Mouse (Mus musculus) spleen, adult 2 months (tissue): ENCODE results near the gene Tbc1d1. TPM values are rescaled to one million over a fixed set of nuclear protein-coding genes. Genes with fewer than 3 reads are reported as not detected.

ENCODE experiments used
- DNase-seq, 2 experiments: peaks; one replicate each; pipeline versions ENCODE4 v3.0.0 to v3.0.0-alpha.2; 2012 to 2021; ENCODE audit warnings: low spot score in 2 of 2, low read depth in 1 of 2
- H3K27ac ChIP-seq: fragments of 200-500 bp; 2 replicates; pipeline ENCODE4 v1.5.1; 2012; ENCODE audit warnings: low read length, inconsistent platforms; ENCODE audit not compliant: insufficient read depth
- H3K27me3 ChIP-seq: fragments of 200-500 bp; 2 replicates; pipeline ENCODE4 v1.6.1; 2012; ENCODE audit warnings: mild to moderate bottlenecking, moderate library complexity, low read length, inconsistent platforms; ENCODE audit not compliant: control insufficient read depth, insufficient read depth
- H3K36me3 ChIP-seq: fragments of 200-500 bp; 2 replicates; pipeline ENCODE4 v1.6.1; 2012; ENCODE audit warnings: mild to moderate bottlenecking, low read length, inconsistent platforms; ENCODE audit not compliant: control insufficient read depth, insufficient read depth
- H3K4me1 ChIP-seq: fragments of 200-500 bp; 2 replicates; pipeline ENCODE4 v1.6.1; 2011; ENCODE audit warnings: inconsistent platforms; ENCODE audit not compliant: control insufficient read depth, insufficient read depth, insufficient read length
- H3K4me3 ChIP-seq: fragments of 200-500 bp; 2 replicates; pipeline ENCODE4 v1.5.1; 2011; ENCODE audit warnings: mild to moderate bottlenecking, inconsistent platforms; ENCODE audit not compliant: insufficient read depth, insufficient read length; ENCODE audit errors: extremely low read depth
- CTCF ChIP-seq: fragments of 200-500 bp; IDR thresholded peaks from 2 replicates; pipeline ENCODE4 v1.5.1; 2011; ENCODE audit warnings: mild to moderate bottlenecking, inconsistent platforms; ENCODE audit not compliant: insufficient read depth, insufficient read length, insufficient replicate concordance; ENCODE audit errors: extremely low read depth
- POLR2A ChIP-seq: fragments of 200-500 bp; IDR thresholded peaks from 2 replicates; pipeline ENCODE4 v1.6.1; 2011; ENCODE audit warnings: low read depth, low read length, inconsistent platforms
- WGBS: fragments of 180-500 bp; shearing (Covaris S2); methylation state at CpG from one replicate; pipeline ENCODE4 v1.1.7; 2018; 5-methylcytosine and 5-hydroxymethylcytosine counted together
- polyA plus RNA-seq: library from polyadenylated mRNA; depleted of rRNA; stranded (reverse); fragments of >200 nt; gene quantifications from 2 replicates; pipeline ENCODE4 v1.2.3, GENCODE M21; 2012

Gene Tbc1d1
- polyA plus RNA-seq, 1 experiment: 16.8 TPM

DNA sequence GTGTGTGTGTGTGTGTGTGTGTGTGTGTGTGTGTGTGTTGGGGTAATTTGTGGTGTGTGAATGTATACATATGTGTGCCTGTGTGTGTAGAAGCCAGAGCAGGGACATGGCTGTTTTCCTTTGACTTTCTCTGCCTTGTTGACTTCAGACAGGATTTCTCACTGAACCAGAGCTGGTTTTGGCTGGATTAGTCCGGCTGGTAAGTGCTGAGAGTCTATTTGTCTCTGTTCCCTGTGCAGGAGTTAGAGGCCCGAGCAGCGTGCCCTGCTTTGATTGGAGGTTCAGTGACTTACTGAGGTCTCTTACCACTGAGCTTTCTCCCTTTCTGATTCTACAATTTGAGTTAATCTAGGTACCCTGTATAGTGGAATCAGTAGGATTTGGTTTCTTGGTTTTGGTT is 109.8 kb downstream of the Tbc1d1 start:
- Histone ChIP-seq H3K27ac (no peak overlapping the region), H3K4me3 (no peak overlapping the region), H3K4me1 (no peaks in the 10 kb centered on the region), H3K36me3 (peaks cover 30% of the 10 kb centered on the region), H3K27me3 (no peaks in the 10 kb centered on the region)
- no peak for DNase-seq
- TF ChIP-seq POLR2A (no peak), CTCF (no peak)
- WGBS: 90% methylated on average over 3 of the region's 3 CpGs

DNA sequence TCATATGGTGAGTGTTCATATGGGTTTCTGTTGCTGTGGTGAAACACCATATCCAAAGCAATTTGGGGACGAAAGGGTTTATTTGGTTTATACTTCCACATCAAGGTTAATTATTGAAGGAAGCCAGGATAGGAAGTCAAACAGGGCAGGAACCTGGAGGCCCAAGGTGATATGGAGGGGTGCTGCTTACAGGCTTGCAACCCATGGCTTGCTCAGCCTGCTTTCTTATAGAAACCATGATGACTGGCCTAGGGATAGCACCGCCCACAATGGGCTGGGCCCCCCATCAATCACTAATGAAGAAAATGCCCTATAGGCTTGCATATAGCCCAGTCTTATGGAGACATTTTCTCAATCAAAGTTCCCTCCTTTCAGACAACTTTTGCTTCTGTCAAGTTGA is 110.4 kb downstream of the Tbc1d1 start:
- Histone ChIP-seq H3K4me3 (no peak overlapping the region), H3K4me1 (no peaks in the 10 kb centered on the region), H3K36me3 (peaks cover 35% of the 10 kb centered on the region), H3K27me3 (no peaks in the 10 kb centered on the region), H3K27ac (no peak overlapping the region)
- no peak for TF ChIP-seq POLR2A
- 92% methylated on average over 2 of the region's 2 CpGs for WGBS
- no peak for DNase-seq

DNA sequence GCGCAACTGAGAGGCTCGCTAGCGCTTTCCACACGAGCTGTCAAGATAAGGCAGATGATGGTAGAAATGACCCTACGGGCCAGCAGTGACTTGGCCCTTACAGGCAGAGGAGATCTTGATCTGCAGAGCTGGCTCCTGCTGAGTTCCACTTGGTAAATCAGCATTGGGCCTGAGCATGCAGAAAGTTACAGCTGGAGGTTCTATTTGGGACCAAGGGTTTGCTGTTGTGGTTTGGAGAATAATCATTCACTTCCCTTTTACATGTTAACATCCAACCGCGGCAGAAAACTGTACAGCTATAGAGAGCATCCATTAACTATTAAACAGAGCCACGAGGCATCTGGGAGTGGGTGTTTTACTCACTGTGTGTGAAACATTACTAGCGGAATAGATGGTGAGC is 111.2 kb downstream of the Tbc1d1 start:
- Histone ChIP-seq H3K4me1 (no peaks in the 10 kb centered on the region), H3K27me3 (no peaks in the 10 kb centered on the region), H3K27ac (no peak overlapping the region), H3K4me3 (no peak overlapping the region), H3K36me3 (peaks cover 36% of the 10 kb centered on the region)
- no peak for TF ChIP-seq CTCF
- TF ChIP-seq POLR2A: no peak
- DNase-seq: no peak
- WGBS: 62% methylated on average over 9 of the region's 9 CpGs

DNA sequence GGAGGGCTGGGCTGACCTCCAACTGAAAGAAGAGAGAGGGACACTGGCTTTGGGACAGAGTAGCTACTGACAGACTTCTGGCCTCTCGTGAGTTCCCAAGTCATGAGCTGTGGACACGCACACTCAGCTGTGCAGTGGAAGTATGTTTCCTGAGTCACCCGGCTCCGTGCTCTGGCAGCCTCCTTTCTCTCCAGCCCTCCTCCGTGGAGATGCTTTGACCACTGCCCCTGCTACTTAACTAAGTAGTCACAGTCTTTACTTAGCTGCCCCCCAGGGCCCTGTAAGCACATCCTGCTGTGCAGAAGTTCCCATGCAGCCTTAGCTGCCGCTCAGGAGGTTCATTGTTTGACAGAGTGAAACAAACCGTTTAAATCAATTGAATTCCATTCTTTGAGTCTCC is 113.6 kb downstream of the Tbc1d1 start:
- DNase-seq: no peak
- Histone ChIP-seq H3K4me3 (no peak overlapping the region), H3K27me3 (no peaks in the 10 kb centered on the region), H3K36me3 (peaks cover 31% of the 10 kb centered on the region), H3K27ac (no peak overlapping the region), H3K4me1 (no peaks in the 10 kb centered on the region)
- WGBS: 83% methylated on average over 7 of the region's 7 CpGs
- TF ChIP-seq CTCF: no peak
- TF ChIP-seq POLR2A: no peak

DNA sequence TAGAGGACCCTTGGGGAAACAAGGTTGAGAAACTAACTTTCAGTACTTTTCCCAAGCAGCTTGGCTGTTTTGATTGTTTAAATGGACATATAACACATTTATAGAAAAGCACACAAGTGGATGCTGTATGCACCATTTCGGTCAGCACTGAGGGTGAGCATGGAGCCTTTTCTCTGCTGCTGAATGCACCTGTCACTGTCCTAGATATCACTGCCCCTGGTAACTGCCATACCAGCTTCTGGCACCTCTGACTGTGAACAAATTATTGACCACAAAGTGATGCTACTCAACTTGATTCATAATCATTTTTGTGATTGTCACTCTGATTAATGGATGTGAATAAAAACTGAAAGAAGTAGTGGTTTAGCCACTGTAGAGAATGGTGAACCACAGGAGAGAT is 117.4 kb downstream of the Tbc1d1 start:
- Histone ChIP-seq H3K4me3 (no peak overlapping the region), H3K4me1 (no peaks in the 10 kb centered on the region), H3K27ac (no peak overlapping the region), H3K27me3 (no peaks in the 10 kb centered on the region), H3K36me3 (peaks cover 34% of the 10 kb centered on the region)
- TF ChIP-seq POLR2A: no peak
- WGBS: 91% methylated on average over 1 of the region's 1 CpGs
- DNase-seq: no peak

DNA sequence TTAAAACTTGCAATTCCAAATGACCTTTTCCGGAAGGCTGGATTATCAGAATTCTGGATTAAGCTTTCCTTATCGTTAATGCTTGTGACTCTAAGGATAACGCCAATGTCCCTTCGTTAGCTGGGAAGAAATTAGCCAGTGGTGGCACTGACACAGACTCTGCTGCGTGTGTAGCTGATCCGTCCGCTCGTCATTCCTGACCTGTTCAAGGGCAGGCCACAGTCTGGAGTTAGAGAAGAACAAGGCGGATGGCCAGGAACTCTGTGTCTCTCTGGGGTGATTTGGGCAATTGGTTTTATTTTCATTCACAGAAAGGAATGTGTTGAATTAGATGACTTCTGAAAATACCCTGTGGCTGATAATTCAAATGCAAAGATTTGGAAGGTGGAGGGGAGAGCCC is 118.2 kb downstream of the Tbc1d1 start:
- Histone ChIP-seq H3K4me1 (no peaks in the 10 kb centered on the region), H3K27me3 (no peaks in the 10 kb centered on the region), H3K36me3 (peaks cover 38% of the 10 kb centered on the region), H3K27ac (no peak overlapping the region), H3K4me3 (no peak overlapping the region)
- 95% methylated on average over 9 of the region's 9 CpGs for WGBS
- TF ChIP-seq POLR2A (no peak), CTCF (no peak)
- DNase-seq: no peak

DNA sequence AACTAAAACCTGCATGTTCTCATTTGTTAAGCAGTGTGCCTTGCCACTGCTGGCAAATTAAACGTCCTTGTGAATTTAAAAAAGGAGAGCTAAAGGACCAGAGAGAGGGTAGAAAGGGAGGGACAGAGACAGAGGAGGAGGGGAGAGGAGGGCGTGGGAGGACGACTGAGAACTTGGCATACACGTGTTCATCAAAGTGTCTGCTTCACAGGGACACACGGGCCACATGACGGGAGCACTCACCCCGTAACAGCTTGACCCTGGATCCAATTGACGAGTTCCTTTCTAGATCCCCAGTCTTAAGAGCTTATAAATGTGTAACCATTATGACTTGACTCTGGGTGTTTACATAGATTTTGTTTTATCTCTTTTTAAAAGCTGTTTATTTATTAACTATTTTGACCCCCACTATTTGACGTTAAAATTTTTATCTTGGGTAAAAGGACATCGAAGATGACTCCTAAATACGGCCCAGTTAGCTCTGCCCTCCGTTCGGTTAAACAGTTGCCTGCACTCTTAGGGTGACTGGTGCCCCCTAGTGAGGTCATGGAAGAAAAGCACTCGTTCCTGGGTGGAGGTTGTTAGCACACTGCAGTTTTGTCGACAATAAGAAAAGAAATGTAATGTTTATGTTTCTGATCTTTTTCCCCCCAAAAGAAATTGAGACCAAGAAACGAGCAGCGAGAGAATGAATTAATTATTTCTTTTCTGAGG is 118.8 kb downstream of the Tbc1d1 start:
- peak; percentile 25 to 49 for DNase-seq
- TF ChIP-seq CTCF (peak; percentile 80; the same call in 1 of the 2 replicates), POLR2A (no peak)
- Histone ChIP-seq H3K27me3 (no peaks in the 10 kb centered on the region), H3K36me3 (peaks cover 37% of the 10 kb centered on the region), H3K27ac (no peak overlapping the region), H3K4me3 (no peak overlapping the region), H3K4me1 (no peaks in the 10 kb centered on the region)
- WGBS: 49% methylated on average over 17 of the region's 17 CpGs
